Mouse (Mus musculus): Measurements from ENCODE around the gene Ftl1.

DNA sequence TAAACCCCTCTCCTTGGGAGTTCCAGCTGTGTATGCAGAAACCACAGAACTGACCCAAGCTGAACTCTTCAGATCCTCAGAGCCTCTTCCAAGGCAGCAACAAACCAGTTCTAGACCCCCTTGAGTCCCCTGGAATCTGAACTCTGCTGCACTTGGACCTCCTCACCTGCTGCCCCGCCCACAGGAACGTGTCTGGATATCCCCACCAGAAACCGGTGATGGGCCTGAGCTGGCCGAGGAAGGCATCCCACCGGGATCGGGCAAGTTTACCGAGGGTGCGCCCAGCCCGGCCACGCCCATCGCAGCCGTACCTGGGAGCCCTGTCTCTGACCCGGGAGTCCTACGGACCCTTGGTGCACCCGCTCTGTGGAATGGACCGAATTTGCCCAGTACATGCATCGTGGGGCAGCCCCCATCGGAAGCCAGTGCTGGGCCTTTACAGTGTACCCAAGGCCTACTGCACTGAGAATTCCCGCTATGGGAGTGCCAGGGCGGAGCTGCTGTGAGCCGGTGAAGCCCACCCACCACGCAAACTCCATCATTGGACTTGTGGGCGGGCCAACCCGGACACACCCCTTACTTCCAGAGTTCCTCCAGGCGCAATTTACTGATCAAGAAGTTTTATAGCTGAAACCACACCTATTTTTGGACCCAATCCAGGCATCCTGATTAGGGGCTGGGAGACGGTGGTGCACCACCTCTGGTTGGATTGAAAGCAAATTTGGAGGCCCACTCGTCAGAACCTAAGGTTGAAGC, 39.6 kb downstream of the Ftl1 start:
- TF ChIP-seq FLI1 (IDR thresholded peaks at IDR 0.05; ENCODE audit: low read length), result no peak
- no peak for TF ChIP-seq GATA1 (IDR thresholded peaks at IDR 0.05; ENCODE audit: borderline replicate concordance, low read length)
